Mouse (Mus musculus) midbrain, embryonic 15.5 days (tissue): ENCODE results near the gene Olfr843. TPM values are rescaled to one million over a fixed set of nuclear protein-coding genes. Genes with fewer than 3 reads are reported as not detected.

ENCODE experiments used
- ATAC-seq: fragments of 200-750 bp; cut with Nextera tagmentation; replicated peaks from 2 replicates; pipeline ENCODE4 v1.8.0; 2017; ENCODE audit warnings: moderate TSS enrichment
- H3K27ac ChIP-seq: fragments of 300-500 bp; sonication (generic); 2 replicates; pipeline ENCODE4 v1.5.1; 2015; ENCODE audit warnings: mild to moderate bottlenecking, inconsistent platforms
- H3K27me3 ChIP-seq: fragments of 300-500 bp; sonication (generic); replicated peaks from 2 replicates; pipeline ENCODE4 v1.6.1; 2015; ENCODE audit warnings: inconsistent platforms
- H3K36me3 ChIP-seq: fragments of 300-500 bp; sonication (generic); replicated peaks from 2 replicates; pipeline ENCODE4 v1.6.1; 2015; ENCODE audit warnings: inconsistent platforms
- H3K4me1 ChIP-seq: fragments of 300-500 bp; sonication (generic); 2 replicates; pipeline ENCODE4 v1.6.1; 2015; ENCODE audit warnings: inconsistent platforms
- H3K4me2 ChIP-seq: fragments of 300-500 bp; sonication (generic); 2 replicates; pipeline ENCODE4 v1.6.1; 2015; ENCODE audit warnings: inconsistent platforms, mild to moderate bottlenecking, moderate library complexity
- H3K4me3 ChIP-seq: fragments of 300-500 bp; sonication (generic); 2 replicates; pipeline ENCODE4 v1.5.1; 2015; ENCODE audit warnings: mild to moderate bottlenecking, inconsistent platforms
- H3K9ac ChIP-seq: fragments of 300-500 bp; sonication (generic); 2 replicates; pipeline ENCODE4 v1.6.1; 2015; ENCODE audit warnings: mild to moderate bottlenecking, inconsistent platforms
- H3K9me3 ChIP-seq: fragments of 300-500 bp; sonication (generic); 2 replicates; pipeline ENCODE4 v1.6.1; 2016; ENCODE audit warnings: inconsistent platforms
- WGBS: fragments of 180-500 bp; shearing (Covaris S2); methylation state at CpG from one replicate; pipeline ENCODE4 v1.1.7; 2015; ENCODE audit warnings: mixed read lengths; 5-methylcytosine and 5-hydroxymethylcytosine counted together
- polyA plus RNA-seq: library from polyadenylated mRNA; unstranded; fragments of >200 nt; fragmentation: Nextera tagmentation; extraction: Ambion mirVana; gene quantifications from 2 replicates; pipeline ENCODE4 v1.2.1, GENCODE M21; 2015

Olfr843 gene
- not detected in 2 replicates for polyA plus RNA-seq

DNA sequence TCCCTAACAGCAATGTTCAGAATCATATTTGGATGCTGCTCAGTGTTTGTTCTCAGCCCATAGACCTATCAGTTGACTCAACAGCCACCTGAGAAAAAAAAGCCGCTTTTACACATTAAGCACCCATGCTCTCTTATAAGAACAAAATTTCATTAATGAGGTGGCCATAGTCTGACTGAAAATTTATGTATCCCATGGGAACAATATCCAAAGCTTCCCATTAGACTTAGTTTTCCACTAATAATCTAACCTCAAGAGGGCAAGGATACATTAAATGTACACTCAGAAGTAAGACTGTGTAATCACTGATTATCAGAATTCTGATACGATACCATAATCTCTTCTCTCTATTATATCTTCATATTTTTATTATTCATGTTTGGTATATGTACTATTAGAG is at the start of gene Olfr843:
TSS of gene Olfr843 (minus strand) at position 101 of the 400 bp plus-strand sequence.
- Histone ChIP-seq H3K36me3 (no peaks in the 10 kb centered on the region), H3K9ac (no peak within 1 kb of the TSS), H3K27ac (no peak within 1 kb of the TSS), H3K4me3 (no peak within 1 kb of the TSS), H3K4me2 (no peak within 1 kb of the TSS), H3K4me1 (no peaks in the 10 kb centered on the region), H3K9me3 (peaks cover 10% of the 10 kb centered on the region; the same call in 1 of the 2 replicates), H3K27me3 (no peaks in the 10 kb centered on the region)
- ATAC-seq, result no peak
- 82% methylated on average over 2 of the region's 2 CpGs for WGBS

Other genes with a start within 250 kb of the Olfr843 start
- not detected in 2 replicates for gene Olfr835, start 219.3 kb downstream of the Olfr843 start, polyA plus RNA-seq
- gene Olfr836, start 131.6 kb downstream of the Olfr843 start, polyA plus RNA-seq, result not detected in 2 replicates
- not detected in 2 replicates for gene Olfr837, start 115.7 kb downstream of the Olfr843 start, polyA plus RNA-seq
- not detected in 2 replicates for gene Olfr839-ps1, start 74.7 kb downstream of the Olfr843 start, polyA plus RNA-seq
- gene Olfr844, start 64.4 kb upstream of the Olfr843 start, polyA plus RNA-seq, result not detected in 2 replicates
- not detected in 2 replicates for gene Olfr845, start 84.5 kb upstream of the Olfr843 start, polyA plus RNA-seq
- gene Olfr846, start 112.0 kb upstream of the Olfr843 start, polyA plus RNA-seq, result not detected in 2 replicates
- not detected in 2 replicates for gene Olfr847, start 126.7 kb upstream of the Olfr843 start, polyA plus RNA-seq
- not detected in 2 replicates for gene Olfr849, start 188.3 kb upstream of the Olfr843 start, polyA plus RNA-seq
- not detected in 2 replicates for gene Olfr850, start 226.3 kb upstream of the Olfr843 start, polyA plus RNA-seq
- not detected in 2 replicates for gene Olfr851, start 241.3 kb upstream of the Olfr843 start, polyA plus RNA-seq